Mouse (Mus musculus) ES-E14 (cell line): Measurements from ENCODE around the gene Igfbp6. TPM values are rescaled to one million over a fixed set of nuclear protein-coding genes. Genes with fewer than 3 reads are reported as not detected.

ENCODE experiments used
- DNase-seq: peaks from one replicate; pipeline ENCODE4 v3.0.0-alpha.2; 2013; ENCODE audit warnings: low read depth, low spot score
- H3K27ac ChIP-seq: 2 replicates; pipeline ENCODE4 v1.5.1; 2012; ENCODE audit warnings: low read depth, mild to moderate bottlenecking, low read length, moderate library complexity, mixed read lengths; ENCODE audit not compliant: poor library complexity, insufficient read depth, severe bottlenecking
- H3K36me3 ChIP-seq: 2 replicates; pipeline ENCODE4 v1.6.1; 2012; ENCODE audit warnings: mild to moderate bottlenecking, low read length, moderate library complexity, mixed read lengths; ENCODE audit not compliant: control insufficient read depth, poor library complexity, insufficient read depth, severe bottlenecking
- H3K4me1 ChIP-seq, 2 experiments: fragments of 150-350 bp in 1 of 2; sonication (generic) in 1 of 2; 2 replicates each; pipeline ENCODE4 v1.6.1; 2012; ENCODE audit warnings: low read length in 2 of 2, mild to moderate bottlenecking in 1 of 2, mixed read lengths in 1 of 2; ENCODE audit not compliant: control insufficient read depth in 2 of 2, insufficient read depth in 2 of 2, poor library complexity in 1 of 2
- H3K4me3 ChIP-seq, 2 experiments: fragments of 150-350 bp in 1 of 2; sonication (generic) in 1 of 2; 2 replicates each; pipeline ENCODE4 v1.5.1; 2012; ENCODE audit warnings: low read length in 2 of 2, low read depth in 1 of 2, mild to moderate bottlenecking in 1 of 2, mixed read lengths in 1 of 2; ENCODE audit not compliant: insufficient read depth in 1 of 2, poor library complexity in 1 of 2, severe bottlenecking in 1 of 2
- H3K9ac ChIP-seq: 2 replicates; pipeline ENCODE4 v1.6.1; 2012; ENCODE audit warnings: low read depth, mild to moderate bottlenecking, low read length, mixed read lengths; ENCODE audit not compliant: poor library complexity, insufficient read depth, severe bottlenecking
- H3K9me3 ChIP-seq: fragments of 150-350 bp; sonication (generic); 2 replicates; pipeline ENCODE4 v1.6.1; 2012; ENCODE audit warnings: low read depth, mild to moderate bottlenecking, low read length; ENCODE audit not compliant: control insufficient read depth, insufficient read depth
- CHD2 ChIP-seq: IDR thresholded peaks from 2 replicates; pipeline ENCODE4 v1.6.1; 2014; ENCODE audit warnings: mild to moderate bottlenecking, low read depth, low read length, inconsistent platforms
- HCFC1 ChIP-seq: IDR thresholded peaks from 2 replicates; pipeline ENCODE4 v1.6.1; 2012; ENCODE audit warnings: low read length, inconsistent platforms, borderline replicate concordance; ENCODE audit not compliant: insufficient read depth
- MAFK ChIP-seq: IDR thresholded peaks from 2 replicates; pipeline ENCODE4 v1.6.1; 2014; ENCODE audit warnings: mild to moderate bottlenecking, low read depth, low read length, inconsistent platforms; ENCODE audit not compliant: insufficient read depth
- ZC3H11A ChIP-seq: IDR thresholded peaks from 2 replicates; pipeline ENCODE4 v1.6.1; 2012; ENCODE audit warnings: low read depth, mild to moderate bottlenecking, inconsistent platforms, low read length, borderline replicate concordance
- ZNF384 ChIP-seq: IDR thresholded peaks from 2 replicates; pipeline ENCODE4 v1.6.1; 2012; ENCODE audit warnings: low read depth, low read length, inconsistent platforms
- in situ Hi-C, 2 experiments: fragments of 600-800 bp; cut with MboI; formaldehyde crosslinking; loops; one replicate each; pipeline ENCODE4 v1.15.1; 2025; ENCODE audit warnings: low sequenced_read_pairs in 2 of 2, inconsistent platforms in 1 of 2; ENCODE audit not compliant: unreplicated experiment in 2 of 2
- total RNA-seq: library from RNA; depleted of rRNA; stranded (reverse); fragments of 300-350 nt; gene quantifications from 2 replicates; pipeline ENCODE4 v1.2.3, GENCODE M21; 2012

Igfbp6 gene
- total RNA-seq, 1 experiment: 7.5 TPM

- no peaks in the 10 kb centered on the region for H3K9me3 ChIP-seq
- no peak for TF ChIP-seq CHD2
- TF ChIP-seq ZNF384: no peak
- peaks cover 22% of the 10 kb centered on the region; the same call in 1 of the 2 replicates for H3K36me3 ChIP-seq
- H3K27ac ChIP-seq: no peak overlapping the region
- DNase-seq: no peak
- in situ Hi-C loops: no loop called here
- no peak overlapping the region for H3K9ac ChIP-seq
- no peak overlapping the region for H3K4me3 ChIP-seq
- H3K4me1 ChIP-seq: no peaks in the 10 kb centered on the region; a peak in 1 of 4 replicates
Measured at GRCm38 (mm10) chr15:102115731-102116231, 28.4 kb upstream of the Igfbp6 start.

DNA sequence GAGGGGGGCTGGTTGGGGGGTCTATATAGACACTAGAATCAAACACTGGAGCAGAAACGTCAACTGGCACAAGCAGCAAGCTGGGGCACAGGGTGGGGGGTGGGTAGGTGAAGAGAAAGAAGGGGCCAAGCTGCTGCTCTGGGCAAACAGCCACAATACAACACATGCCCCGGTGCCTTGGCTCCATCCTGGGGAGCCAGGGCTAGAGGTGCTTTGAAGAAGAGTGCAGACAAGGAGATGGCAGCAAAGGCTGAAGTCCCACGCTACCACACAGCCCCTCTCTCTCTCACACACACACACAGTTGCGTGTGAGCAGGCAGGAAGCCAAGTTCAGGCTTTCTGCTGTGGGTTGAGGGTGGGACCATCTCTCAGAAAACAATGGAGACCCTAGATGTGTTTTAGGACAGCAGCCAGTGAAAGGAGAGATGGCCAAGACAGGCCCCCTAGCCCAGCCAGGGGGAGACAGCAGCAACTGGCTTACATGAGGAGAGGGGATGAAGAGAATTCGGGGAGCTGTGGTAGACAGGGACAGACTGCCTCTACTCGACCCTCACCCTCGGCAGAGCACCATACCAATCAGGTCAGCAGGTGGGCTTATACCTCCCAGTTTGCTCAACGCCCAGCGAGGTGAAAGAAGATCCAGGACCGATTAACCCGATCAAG lies 27.3 kb upstream of the Igfbp6 start:
- in situ Hi-C loops: no loop called here
- no peaks in the 10 kb centered on the region; a peak in 1 of 4 replicates for H3K4me1 ChIP-seq
- H3K27ac ChIP-seq: no peak overlapping the region
- H3K36me3 ChIP-seq: peaks cover 26% of the 10 kb centered on the region; the same call in 1 of the 2 replicates
- no peak for DNase-seq
- no peak overlapping the region for H3K4me3 ChIP-seq
- no peak overlapping the region for H3K9ac ChIP-seq
- TF ChIP-seq HCFC1 (no peak), ZNF384 (no peak), ZC3H11A (no peak), MAFK (no peak), CHD2 (no peak)
- H3K9me3 ChIP-seq: no peaks in the 10 kb centered on the region

DNA sequence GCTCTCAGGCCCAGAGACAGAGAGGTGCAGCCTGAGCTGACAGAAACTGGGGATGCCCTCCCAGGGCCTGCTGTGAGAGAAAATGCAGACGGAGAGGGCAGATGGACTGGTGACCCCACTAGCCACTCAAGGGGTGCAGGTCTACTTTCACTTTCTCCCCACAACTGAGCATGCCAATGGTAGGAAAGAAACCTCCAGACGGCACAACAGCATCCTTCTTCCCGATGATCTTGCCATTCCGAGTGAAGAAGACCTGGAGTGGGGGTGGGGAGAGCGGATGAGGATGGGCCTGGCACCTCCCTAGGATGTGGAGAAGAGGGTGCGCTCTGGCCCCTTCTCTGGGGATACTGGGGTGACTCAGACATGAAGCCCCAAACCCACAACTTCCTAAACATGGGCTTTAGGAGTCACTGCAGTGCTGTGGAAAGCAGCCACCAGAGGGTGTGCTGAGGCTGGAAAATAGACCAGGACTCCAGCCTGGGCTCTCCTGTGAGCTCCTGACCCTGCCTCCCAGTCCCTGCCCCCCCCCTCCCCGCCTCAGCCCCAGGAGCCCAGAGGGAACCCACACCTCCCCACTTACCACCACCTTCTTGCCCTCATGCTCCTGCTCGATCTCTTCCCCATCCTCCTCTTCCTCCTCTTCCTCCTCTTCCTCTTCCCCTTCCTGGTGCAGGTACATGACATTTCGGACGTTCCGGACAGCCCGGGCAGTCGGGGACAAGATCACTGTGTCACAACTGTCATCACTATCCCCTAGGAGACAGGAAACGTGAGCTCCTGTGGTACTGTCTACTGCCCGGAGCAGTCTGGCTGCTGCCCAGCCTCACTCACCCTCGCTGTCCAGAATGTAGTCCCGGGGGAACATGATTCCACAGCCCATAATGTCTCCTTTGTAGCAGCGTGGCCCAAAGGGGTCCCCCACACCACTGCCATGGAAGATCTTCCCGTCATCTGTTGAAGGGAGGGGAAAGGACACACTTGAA lies 26.4 kb upstream of the Igfbp6 start:
- Histone ChIP-seq H3K4me1 (no peaks in the 10 kb centered on the region; a peak in 1 of 4 replicates), H3K9me3 (no peaks in the 10 kb centered on the region), H3K27ac (no peak overlapping the region), H3K4me3 (no peak overlapping the region), H3K9ac (no peak overlapping the region), H3K36me3 (peaks cover 28% of the 10 kb centered on the region; the same call in 1 of the 2 replicates)
- in situ Hi-C loops: no loop called here
- TF ChIP-seq CHD2 (no peak), ZC3H11A (no peak), MAFK (no peak), HCFC1 (no peak), ZNF384 (no peak)
- DNase-seq: no peak

DNA sequence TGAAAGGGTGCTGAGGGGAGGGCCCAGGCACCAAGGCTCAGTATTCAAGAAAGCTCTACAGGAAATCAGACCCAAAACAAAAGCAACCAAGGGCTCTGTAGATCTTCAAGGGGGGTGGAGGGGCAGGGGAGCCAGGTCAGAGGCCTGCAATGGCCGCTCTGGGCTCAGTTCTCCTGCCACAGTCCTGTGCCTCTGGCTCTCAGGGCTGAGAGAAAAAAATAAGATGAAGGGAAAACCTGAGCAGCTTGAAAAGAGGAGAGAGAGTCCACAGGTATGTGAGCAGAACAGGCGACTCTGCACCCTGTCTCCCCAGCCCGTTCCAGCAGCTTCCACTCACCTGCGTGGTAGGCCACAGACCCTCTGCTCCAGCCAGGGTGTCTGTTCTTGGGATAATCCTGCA lies 25.6 kb upstream of the Igfbp6 start:
- Histone ChIP-seq H3K4me1 (no peaks in the 10 kb centered on the region; a peak in 1 of 4 replicates), H3K4me3 (no peak overlapping the region), H3K36me3 (peaks cover 28% of the 10 kb centered on the region; the same call in 1 of the 2 replicates), H3K9ac (no peak overlapping the region), H3K9me3 (no peaks in the 10 kb centered on the region), H3K27ac (no peak overlapping the region)
- in situ Hi-C loops: no loop called here
- no peak for DNase-seq
- no peak for TF ChIP-seq ZNF384
- TF ChIP-seq ZC3H11A: no peak
- no peak for TF ChIP-seq HCFC1
- TF ChIP-seq CHD2: no peak
- no peak for TF ChIP-seq MAFK
